Mouse (Mus musculus): Measurements from ENCODE around the gene Mark1.

The Mark1 gene

GRCm38 (mm10) chr1:184882281-184883268, 116.8 kb downstream of the Mark1 start, which contains the start of gene C130074G19Rik:
Gene C130074G19Rik (minus strand): TSS chr1:184883218.
- DNase-seq: peak; percentile 92

GRCm38 (mm10) chr1:184881861-184882260, 117.5 kb downstream of the Mark1 start:
- peak; percentile 21 for DNase-seq

GRCm38 (mm10) chr1:184881211-184881610, 118.2 kb downstream of the Mark1 start:
- no peak for DNase-seq

GRCm38 (mm10) chr1:184878860-184879259, 120.5 kb downstream of the Mark1 start:
- DNase-seq: peak; percentile 83

- DNase-seq: no peak
Measured at GRCm38 (mm10) chr1:184877306-184877705, 122.1 kb downstream of the Mark1 start.

GRCm38 (mm10) chr1:184873910-184874309, 125.5 kb downstream of the Mark1 start:
- no peak for DNase-seq

GRCm38 (mm10) chr1:184872069-184872819, 127.1 kb downstream of the Mark1 start:
- DNase-seq: peak; percentile 77

- DNase-seq: peak; percentile 69
Measured at GRCm38 (mm10) chr1:184871506-184871905, 127.9 kb downstream of the Mark1 start.

- DNase-seq: no peak
Measured at GRCm38 (mm10) chr1:184870646-184871385, 128.6 kb downstream of the Mark1 start.

GRCm38 (mm10) chr1:184869939-184870565, 129.3 kb downstream of the Mark1 start:
- DNase-seq: peak; percentile 89

- DNase-seq: no peak
Measured at GRCm38 (mm10) chr1:184867640-184868120, 131.7 kb downstream of the Mark1 start.

GRCm38 (mm10) chr1:184864381-184864801, 135.0 kb downstream of the Mark1 start:
- peak; percentile 64 for DNase-seq

- DNase-seq: no peak
Measured at GRCm38 (mm10) chr1:184862636-184863035, 136.7 kb downstream of the Mark1 start.

GRCm38 (mm10) chr1:184861551-184861950, 137.8 kb downstream of the Mark1 start:
- no peak for DNase-seq

GRCm38 (mm10) chr1:184860276-184860675, 139.1 kb downstream of the Mark1 start:
- DNase-seq: no peak

- DNase-seq: peak; percentile 46
Measured at GRCm38 (mm10) chr1:184858253-184858652, 141.1 kb downstream of the Mark1 start.

- DNase-seq: no peak
Measured at GRCm38 (mm10) chr1:184857216-184857615, 142.2 kb downstream of the Mark1 start.

- peak; percentile 48 for DNase-seq
Measured at GRCm38 (mm10) chr1:184853922-184854321, 145.4 kb downstream of the Mark1 start.

- peak; percentile 85 for DNase-seq
Measured at GRCm38 (mm10) chr1:184853339-184853738, 146.0 kb downstream of the Mark1 start.

GRCm38 (mm10) chr1:184851741-184852618, 147.4 kb downstream of the Mark1 start:
- DNase-seq: peak; percentile 96

GRCm38 (mm10) chr1:184851166-184851565, 148.2 kb downstream of the Mark1 start:
- DNase-seq: peak; percentile 62
